Mouse (Mus musculus) CH12.LX (cell line): ENCODE measurements around the gene 3110082J24Rik. TPM values are rescaled to one million over a fixed set of nuclear protein-coding genes. Genes with fewer than 3 reads are reported as not detected.

ENCODE experiments used
- DNase-seq: peaks from one replicate; pipeline ENCODE4 v3.0.0-alpha.2; 2013; ENCODE audit errors: extremely low read depth
- H3K27ac ChIP-seq: 2 replicates; pipeline ENCODE4 v1.5.1; 2012; ENCODE audit warnings: low read depth, mild to moderate bottlenecking, control low read depth, moderate library complexity; ENCODE audit not compliant: insufficient read depth
- H3K27me3 ChIP-seq: replicated peaks from 2 replicates; pipeline ENCODE3; 2012; ENCODE audit warnings: inconsistent platforms
- H3K36me3 ChIP-seq, 2 experiments: replicated peaks in 1 of 2; 2 replicates each; pipeline versions ENCODE3 to v1.6.1; 2012; ENCODE audit warnings: inconsistent platforms in 1 of 2, low read length in 1 of 2, mild to moderate bottlenecking in 1 of 2, mixed read lengths in 1 of 2, moderate library complexity in 1 of 2; ENCODE audit not compliant: control insufficient read depth in 1 of 2, insufficient read depth in 1 of 2
- H3K4me1 ChIP-seq, 2 experiments: 2 replicates each; pipeline ENCODE4 v1.6.1; 2012; ENCODE audit warnings: inconsistent platforms in 1 of 2, moderate library complexity in 1 of 2; ENCODE audit not compliant: insufficient read depth in 2 of 2, control insufficient read depth in 1 of 2
- H3K4me2 ChIP-seq: 2 replicates; pipeline ENCODE4 v1.6.1; 2012; ENCODE audit warnings: low read depth, mild to moderate bottlenecking, control low read depth; ENCODE audit not compliant: poor library complexity, insufficient read depth, severe bottlenecking
- H3K4me3 ChIP-seq, 3 experiments: fragments of 150-350 bp in 1 of 3; sonication (generic) in 1 of 3; replicated peaks in 1 of 3; 2 replicates each; pipeline versions ENCODE3 to v1.5.1; 2011 to 2012; ENCODE audit warnings: low read depth in 2 of 3, low read length in 2 of 3, mild to moderate bottlenecking in 2 of 3, moderate library complexity in 2 of 3, control low read depth in 1 of 3, improper control_type of control experiment in 1 of 3, inconsistent platforms in 1 of 3, mixed read lengths in 1 of 3; ENCODE audit not compliant: poor library complexity in 1 of 3
- H3K79me2 ChIP-seq: replicated peaks from 2 replicates; pipeline ENCODE4 v1.6.1; 2012; ENCODE audit warnings: mild to moderate bottlenecking, moderate library complexity; ENCODE audit not compliant: control insufficient read depth, poor library complexity, insufficient read depth, severe bottlenecking; ENCODE audit errors: extremely low read depth
- H3K9ac ChIP-seq: 2 replicates; pipeline ENCODE4 v1.6.1; 2012; ENCODE audit warnings: low read depth, mild to moderate bottlenecking, control low read depth, moderate library complexity; ENCODE audit not compliant: insufficient read depth
- H3K9me3 ChIP-seq: replicated peaks from 2 replicates; pipeline ENCODE3; 2012; ENCODE audit warnings: low read length, inconsistent platforms, mixed read lengths
- BHLHE40 ChIP-seq: IDR thresholded peaks from 2 replicates; pipeline ENCODE4 v1.6.1; 2011; ENCODE audit warnings: mild to moderate bottlenecking, low read depth, low read length, improper control_type of control experiment
- CHD1 ChIP-seq: IDR thresholded peaks from 2 replicates; pipeline ENCODE4 v1.6.1; 2012; ENCODE audit warnings: low read depth, low read length, improper control_type of control experiment, inconsistent platforms
- CTCF ChIP-seq, 2 experiments: IDR thresholded peaks in 1 of 2; conservative IDR thresholded peaks in 1 of 2; 2 replicates each; pipeline ENCODE4 v1.5.1; 2011 to 2012; ENCODE audit warnings: low read depth in 2 of 2, low read length in 2 of 2, improper control_type of control experiment in 1 of 2, inconsistent platforms in 1 of 2, mild to moderate bottlenecking in 1 of 2, moderate library complexity in 1 of 2
- E2F4 ChIP-seq: IDR thresholded peaks from 2 replicates; pipeline ENCODE4 v1.6.1; 2011; ENCODE audit warnings: low read depth, low read length, improper control_type of control experiment; ENCODE audit not compliant: insufficient replicate concordance
- ELF1 ChIP-seq: IDR thresholded peaks from 2 replicates; pipeline ENCODE4 v1.6.1; 2014; ENCODE audit warnings: low read depth, mild to moderate bottlenecking, inconsistent platforms, low read length, improper control_type of control experiment
- EP300 ChIP-seq: IDR thresholded peaks from 2 replicates; pipeline ENCODE4 v1.6.1; 2011; ENCODE audit warnings: low read length, improper control_type of control experiment
- GABPA ChIP-seq: IDR thresholded peaks from 2 replicates; pipeline ENCODE4 v1.6.1; 2012; ENCODE audit warnings: low read depth, low read length, improper control_type of control experiment, inconsistent platforms; ENCODE audit not compliant: insufficient replicate concordance
- JUN ChIP-seq: IDR thresholded peaks from 2 replicates; pipeline ENCODE4 v1.6.1; 2011; ENCODE audit warnings: low read depth, mild to moderate bottlenecking, low read length, improper control_type of control experiment, moderate library complexity; ENCODE audit not compliant: insufficient read depth
- KAT2A ChIP-seq: IDR thresholded peaks from 2 replicates; pipeline ENCODE4 v1.6.1; 2012; ENCODE audit warnings: low read length, improper control_type of control experiment, inconsistent platforms; ENCODE audit not compliant: insufficient replicate concordance
- MAX ChIP-seq: IDR thresholded peaks from 2 replicates; pipeline ENCODE4 v1.6.1; 2011; ENCODE audit warnings: low read length, improper control_type of control experiment
- MEF2A ChIP-seq: IDR thresholded peaks from 2 replicates; pipeline ENCODE4 v1.6.1; 2014; ENCODE audit warnings: low read depth, mild to moderate bottlenecking, inconsistent platforms, low read length, improper control_type of control experiment, borderline replicate concordance
- NELFE ChIP-seq: IDR thresholded peaks from 2 replicates; pipeline ENCODE4 v1.6.1; 2011; ENCODE audit warnings: low read depth, low read length, improper control_type of control experiment
- NRF1 ChIP-seq: IDR thresholded peaks from 2 replicates; pipeline ENCODE4 v1.6.1; 2014; ENCODE audit warnings: low read depth, mild to moderate bottlenecking, inconsistent platforms, low read length, improper control_type of control experiment, moderate library complexity
- PAX5 ChIP-seq: IDR thresholded peaks from 2 replicates; pipeline ENCODE4 v1.6.1; 2012; ENCODE audit warnings: low read length, inconsistent platforms, mixed read lengths
- POLR2A ChIP-seq: IDR thresholded peaks from 2 replicates; pipeline ENCODE4 v1.6.1; 2011; ENCODE audit warnings: low read depth, mild to moderate bottlenecking, improper control_type of control experiment, low read length
- POLR2AphosphoS2 ChIP-seq: IDR thresholded peaks from 2 replicates; pipeline ENCODE4 v1.6.1; 2011; ENCODE audit warnings: low read depth, low read length, improper control_type of control experiment
- SIN3A ChIP-seq: IDR thresholded peaks from 2 replicates; pipeline ENCODE4 v1.6.1; 2012; ENCODE audit warnings: low read length, improper control_type of control experiment, inconsistent platforms
- TCF12 ChIP-seq: IDR thresholded peaks from 2 replicates; pipeline ENCODE4 v1.6.1; 2014; ENCODE audit warnings: low read depth, mild to moderate bottlenecking, inconsistent platforms, low read length, improper control_type of control experiment
- USF1 ChIP-seq: IDR thresholded peaks from 2 replicates; pipeline ENCODE4 v1.6.1; 2014; ENCODE audit warnings: low read depth, mild to moderate bottlenecking, inconsistent platforms, low read length, improper control_type of control experiment
- USF2 ChIP-seq: conservative IDR thresholded peaks from 2 replicates; pipeline ENCODE4 v1.6.1; 2011; ENCODE audit warnings: low read depth, low read length, improper control_type of control experiment
- ZC3H11A ChIP-seq: IDR thresholded peaks from 2 replicates; pipeline ENCODE4 v1.6.1; 2012; ENCODE audit warnings: low read depth, mild to moderate bottlenecking, inconsistent platforms, low read length, improper control_type of control experiment
- ZMIZ1 ChIP-seq: IDR thresholded peaks from 2 replicates; pipeline ENCODE4 v1.6.1; 2012; ENCODE audit warnings: low read depth, mild to moderate bottlenecking, inconsistent platforms, low read length, improper control_type of control experiment
- ZNF384 ChIP-seq: IDR thresholded peaks from 2 replicates; pipeline ENCODE4 v1.6.1; 2012; ENCODE audit warnings: low read depth, low read length, improper control_type of control experiment, inconsistent platforms
- dilution Hi-C: fragments of 300-500 bp; cut with MboI; formaldehyde crosslinking; loops from 2 replicates; pipeline ENCODE4 v1.14.3; 2020; ENCODE audit warnings: low sequenced_read_pairs; ENCODE audit not compliant: extremely low pct_unique_long_range_greater_than_20kb, extremely low pct_ligation_motif_present
- in situ Hi-C: fragments of 300-500 bp; cut with MboI; formaldehyde crosslinking; loops from 3 replicates; pipeline ENCODE4 v1.14.3; 2019; ENCODE audit warnings: low sequenced_read_pairs, low pct_ligation_motif_present, low pct_unique_long_range_greater_than_20kb, mixed read lengths
- polyA plus RNA-seq: library from polyadenylated mRNA; unstranded; fragments of >175 nt; gene quantifications from 2 replicates; pipeline ENCODE4 v1.2.1, GENCODE M21; 2012; ENCODE audit warnings: low read depth; ENCODE audit not compliant: insufficient read length
- total RNA-seq, 2 experiments: library from RNA; depleted of rRNA; stranded (reverse); fragments of 300-350 nt in 1 of 2; fragments of >200 nt in 1 of 2; gene quantifications; 2 replicates each; pipeline ENCODE4 v1.2.3; 2012 to 2014

Gene 3110082J24Rik
- total and polyA plus RNA-seq, 3 experiments, result not detected

DNA sequence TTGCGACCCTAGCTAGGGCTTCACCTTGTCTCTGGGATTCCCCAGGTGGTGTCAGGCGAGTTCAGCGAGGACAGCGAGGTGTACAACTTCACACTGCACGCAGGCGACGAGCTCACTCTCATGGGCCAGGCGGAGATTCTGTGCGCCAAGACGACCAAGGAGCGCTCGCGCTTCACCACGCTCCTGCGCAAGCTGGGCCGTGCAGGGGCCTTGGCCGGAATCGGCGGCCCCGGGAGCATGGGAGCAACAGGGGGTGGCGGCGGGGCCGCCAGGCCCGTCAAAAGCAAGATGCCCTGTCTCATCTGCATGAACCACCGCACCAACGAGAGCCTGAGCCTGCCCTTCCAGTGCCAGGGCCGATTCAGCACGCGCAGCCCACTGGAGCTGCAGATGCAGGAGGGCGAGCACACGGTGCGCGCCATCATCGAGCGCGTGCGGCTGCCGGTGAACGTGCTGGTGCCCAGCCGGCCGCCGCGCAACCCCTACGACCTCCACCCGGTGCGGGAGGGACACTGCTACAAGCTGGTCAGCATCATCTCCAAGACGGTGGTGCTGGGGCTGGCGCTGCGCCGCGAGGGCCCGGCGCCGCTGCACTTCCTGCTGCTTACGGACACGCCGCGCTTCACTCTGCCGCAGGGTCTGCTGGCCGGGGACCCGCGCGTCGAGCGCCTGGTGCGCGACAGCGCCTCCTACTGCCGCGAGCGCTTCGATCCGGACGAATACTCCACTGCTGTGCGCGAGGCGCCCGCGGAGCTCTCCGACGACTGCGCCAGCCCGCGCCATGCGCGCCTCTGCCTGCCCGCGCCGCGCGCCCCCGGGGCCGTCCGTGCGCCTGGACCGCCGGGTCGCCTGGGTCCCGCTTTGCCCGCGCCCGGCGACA, 8.2 kb upstream of the 3110082J24Rik start:
- dilution Hi-C loops (no loop called here), in situ Hi-C loops (no loop called here)
- peaks cover 2 to 10% of the 10 kb centered on the region in 2 experiments; a peak in 2 of 4 replicates for H3K4me1 ChIP-seq
- H3K4me2 ChIP-seq, result no peak overlapping the region
- no peaks in the 10 kb centered on the region for H3K79me2 ChIP-seq
- H3K4me3 ChIP-seq, result no peak overlapping the region
- H3K27me3 ChIP-seq, result no peaks in the 10 kb centered on the region
- H3K36me3 ChIP-seq, result peaks cover 8 to 38% of the 10 kb centered on the region in 2 experiments
- no peak for TF ChIP-seq USF2
- TF ChIP-seq ZC3H11A, result no peak
- TF ChIP-seq MAX, result no peak
- no peak for TF ChIP-seq SIN3A
- H3K9ac ChIP-seq, result no peak overlapping the region
- H3K9me3 ChIP-seq, result peaks cover 12% of the 10 kb centered on the region
- no peak for DNase-seq
- no peak overlapping the region for H3K27ac ChIP-seq

DNA sequence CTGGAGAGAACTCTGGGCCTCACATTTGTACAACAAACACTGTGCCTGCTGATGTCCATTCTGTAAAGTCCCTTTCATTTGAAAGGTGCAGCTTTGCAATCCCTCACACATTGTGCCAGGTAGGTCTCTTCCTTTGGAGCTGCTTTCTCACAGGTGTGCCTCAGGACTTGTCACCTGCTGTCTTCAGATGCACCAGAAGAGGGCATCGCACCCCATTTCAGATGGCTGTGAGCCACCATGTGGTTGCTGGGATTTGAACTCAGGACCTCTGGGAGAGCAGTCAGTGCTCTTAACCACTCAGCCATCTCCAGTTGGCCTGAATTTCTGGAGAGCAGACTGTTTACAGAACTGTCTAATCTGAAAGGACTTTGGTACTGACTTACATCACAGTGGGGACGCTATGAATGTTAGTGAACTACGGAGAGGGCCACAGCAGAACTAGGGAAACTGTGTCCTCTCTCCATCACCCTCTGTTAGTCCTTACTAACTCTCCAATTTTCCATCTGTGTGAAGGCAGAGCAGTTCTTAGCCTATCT, 6.7 kb upstream of the 3110082J24Rik start:
- Histone ChIP-seq H3K36me3 (peaks cover 0 to 23% of the 10 kb centered on the region in 2 experiments), H3K27ac (no peak overlapping the region), H3K4me2 (no peak overlapping the region), H3K4me1 (peaks cover 2 to 7% of the 10 kb centered on the region in 2 experiments; a peak in 1 of 4 replicates), H3K79me2 (no peaks in the 10 kb centered on the region), H3K9me3 (peaks cover 12% of the 10 kb centered on the region), H3K4me3 (no peak overlapping the region), H3K9ac (no peak overlapping the region), H3K27me3 (no peaks in the 10 kb centered on the region)
- no peak for TF ChIP-seq ELF1
- TF ChIP-seq CTCF (conservative IDR thresholded peaks at IDR 0.05 in 1 of 2, IDR thresholded peaks at IDR 0.05 in 1 of 2; ENCODE audit: low read depth in 2 of 2, low read length in 2 of 2), result peak in 1 of 2 experiments; percentile 27; a peak in 1 of 4 replicates
- TF ChIP-seq TCF12, result no peak
- no peak for TF ChIP-seq GABPA
- TF ChIP-seq ZC3H11A, result no peak
- TF ChIP-seq PAX5, result no peak
- TF ChIP-seq E2F4, result no peak
- in situ Hi-C loops (no loop called here), dilution Hi-C loops (no loop called here)
- no peak for DNase-seq

DNA sequence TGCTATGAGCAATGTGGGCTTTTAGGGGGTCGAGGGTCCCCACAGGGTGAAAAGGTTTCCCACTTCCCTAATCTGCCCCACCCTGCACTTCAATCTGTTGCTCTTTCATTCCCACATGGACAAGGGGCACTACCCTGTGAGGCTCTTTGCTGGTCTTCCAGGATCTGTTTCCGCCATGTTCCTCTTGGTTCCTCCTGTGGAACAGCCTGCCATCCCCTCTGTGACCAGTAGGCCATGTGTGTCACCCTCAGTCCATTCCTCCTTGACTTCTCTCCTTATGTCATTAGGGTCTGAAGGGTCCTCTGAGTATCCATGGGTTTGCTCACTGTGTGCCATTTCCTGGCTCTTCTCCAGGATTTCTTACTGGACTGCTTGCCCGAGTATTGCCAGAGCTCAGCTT, 5.9 kb upstream of the 3110082J24Rik start:
- Histone ChIP-seq H3K4me1 (peaks cover 2 to 7% of the 10 kb centered on the region in 2 experiments; a peak in 1 of 4 replicates), H3K4me3 (no peak overlapping the region), H3K27ac (no peak overlapping the region), H3K36me3 (peaks cover 0 to 15% of the 10 kb centered on the region in 2 experiments), H3K4me2 (no peak overlapping the region), H3K79me2 (no peaks in the 10 kb centered on the region), H3K9ac (no peak overlapping the region), H3K27me3 (no peaks in the 10 kb centered on the region), H3K9me3 (peaks cover 12% of the 10 kb centered on the region)
- in situ Hi-C loops, result no loop called here
- DNase-seq, result no peak
- TF ChIP-seq BHLHE40 (no peak), MEF2A (no peak), GABPA (no peak), ZNF384 (no peak), ZMIZ1 (no peak), SIN3A (no peak), KAT2A (no peak), NRF1 (no peak), EP300 (no peak), POLR2A (no peak), USF1 (no peak), ELF1 (no peak), JUN (no peak), CHD1 (no peak), POLR2AphosphoS2 (no peak), PAX5 (no peak), NELFE (no peak), ZC3H11A (no peak)
- dilution Hi-C loops, result no loop called here
